Mouse (Mus musculus): Measurements from ENCODE around the gene Elovl5.

Elovl5 gene

DNA sequence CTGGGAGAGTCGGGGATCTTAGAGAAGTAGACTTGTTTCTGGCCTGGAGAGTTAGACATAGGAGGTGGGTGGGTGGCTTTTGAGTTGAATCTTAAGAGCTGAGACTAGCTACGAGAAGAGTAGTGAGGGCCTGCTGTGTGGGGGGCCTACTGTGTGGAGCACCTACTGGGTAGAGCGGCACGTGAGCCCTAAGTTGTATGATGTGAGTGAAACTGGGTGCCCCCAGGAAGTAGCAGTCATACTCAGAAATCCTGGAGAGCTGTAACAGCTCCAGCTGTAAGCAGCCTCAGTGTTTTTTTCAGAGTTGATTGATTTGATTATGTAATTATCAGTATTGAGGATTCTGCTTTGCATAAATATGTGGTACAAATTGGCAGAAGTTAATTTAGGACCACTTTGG, 11.6 kb downstream of the Elovl5 start:
- DNase-seq (ENCODE audit: low read depth, low spot score), result no peak

DNA sequence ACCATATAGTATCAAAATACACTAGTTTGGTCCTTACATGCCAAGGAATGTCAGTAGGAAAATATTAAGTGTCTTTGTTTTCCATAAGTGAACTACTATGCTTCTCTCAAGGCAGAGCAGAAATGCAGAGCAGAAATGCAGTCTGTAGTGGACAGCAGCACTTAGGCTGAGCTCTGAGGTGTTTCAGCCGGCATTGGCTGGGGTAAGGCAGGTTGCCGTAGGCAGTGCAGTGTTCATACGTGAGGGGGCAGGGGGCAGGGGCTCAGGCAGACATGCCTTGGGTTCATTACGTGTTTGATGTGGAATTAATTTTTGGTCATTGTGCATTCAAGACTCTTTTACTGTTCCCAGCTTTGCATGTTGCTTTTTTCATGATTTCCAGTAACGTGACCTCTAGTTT, 12.1 kb downstream of the Elovl5 start:
- no peak for DNase-seq (ENCODE audit: low read depth, low spot score)

GRCm38 (mm10) chr9:77930036-77930859, 13.1 kb downstream of the Elovl5 start:
- DNase-seq (ENCODE audit: low read depth, low spot score), result no peak

DNA sequence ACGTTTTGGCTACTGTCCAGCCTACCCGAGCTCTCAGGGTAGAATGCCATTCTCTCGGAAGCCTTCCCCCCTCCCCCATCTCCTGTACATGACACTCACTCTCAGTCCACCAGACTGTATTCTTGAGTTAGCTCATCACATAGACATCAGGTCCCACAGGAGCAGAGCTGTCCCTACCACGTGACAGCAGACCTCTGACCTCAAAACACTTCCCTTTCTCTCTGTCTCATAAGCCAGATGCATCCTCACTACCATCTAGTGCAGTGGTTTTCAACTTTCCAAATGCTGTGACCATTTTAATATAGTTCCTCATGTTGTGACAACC, 13.7 kb downstream of the Elovl5 start:
- no peak for DNase-seq (ENCODE audit: low read depth, low spot score)

DNA sequence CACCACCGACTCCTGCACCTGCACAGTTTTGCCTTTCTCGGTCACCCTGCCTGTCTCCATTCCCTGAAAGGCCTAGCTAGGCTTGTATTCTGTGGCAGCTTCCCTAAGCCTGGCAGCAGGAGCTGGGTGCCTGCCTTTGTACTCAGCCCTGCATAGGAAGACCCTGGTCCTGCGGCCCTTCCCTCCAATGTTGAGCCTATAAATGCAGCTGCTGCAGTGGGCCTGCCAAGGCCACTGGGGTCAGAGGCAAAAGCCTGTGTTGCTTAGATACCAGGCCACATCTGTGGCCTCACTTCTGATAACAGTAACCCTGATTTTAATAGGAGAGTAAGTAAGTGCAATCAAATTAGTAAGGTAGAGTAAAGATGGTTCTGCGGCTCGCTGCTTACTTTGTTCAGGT, 14.6 kb downstream of the Elovl5 start:
- no peak for DNase-seq (ENCODE audit: low read depth, low spot score)

- no peak for DNase-seq (ENCODE audit: low read depth, low spot score)
Observed at GRCm38 (mm10) chr9:77935818-77936611, 18.9 kb downstream of the Elovl5 start.

DNA sequence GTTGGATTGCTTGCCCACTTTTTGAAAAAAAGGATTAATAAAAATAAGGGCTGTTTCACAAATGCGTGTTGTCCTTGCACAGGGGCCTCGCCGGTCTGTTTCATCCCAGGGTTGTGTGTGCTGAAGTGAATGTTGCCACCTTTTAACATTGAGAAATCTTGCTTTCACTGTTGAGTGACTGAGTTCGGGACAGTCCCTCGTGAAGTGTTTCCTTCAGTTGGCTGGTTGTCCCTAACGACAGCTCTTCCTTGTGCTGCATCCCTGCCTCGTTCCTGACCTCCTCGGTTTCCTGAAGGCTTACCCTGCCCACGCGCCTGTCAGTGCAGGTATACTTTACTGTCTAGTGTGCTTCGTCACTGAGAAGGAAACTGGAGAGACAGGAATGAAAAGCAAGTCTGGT, 20.7 kb downstream of the Elovl5 start:
- no peak for DNase-seq (ENCODE audit: low read depth, low spot score)

GRCm38 (mm10) chr9:77938761-77939553, 21.8 kb downstream of the Elovl5 start:
- no peak for DNase-seq (ENCODE audit: low read depth, low spot score)

DNA sequence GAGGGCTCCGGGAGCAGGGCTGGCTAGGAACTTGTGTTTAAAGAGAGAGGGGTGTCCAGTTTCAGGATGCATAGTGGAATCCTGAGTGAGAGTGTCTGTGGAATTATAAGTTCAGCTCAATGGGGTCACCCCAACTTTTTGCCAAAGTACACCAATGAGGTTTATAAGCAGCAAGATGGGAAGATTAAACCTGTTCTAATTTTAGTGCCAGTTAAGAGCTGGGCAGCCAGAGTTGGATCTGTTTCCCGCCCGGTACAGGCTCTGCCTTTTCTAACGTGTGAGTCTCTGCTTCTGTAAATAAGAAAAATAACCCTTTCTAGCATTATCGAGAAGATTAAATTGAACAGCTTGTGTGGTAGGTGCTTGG, 22.4 kb downstream of the Elovl5 start:
- no peak for DNase-seq (ENCODE audit: low read depth, low spot score)

GRCm38 (mm10) chr9:77941058-77941457, 23.9 kb downstream of the Elovl5 start:
- no peak for DNase-seq (ENCODE audit: low read depth, low spot score)

DNA sequence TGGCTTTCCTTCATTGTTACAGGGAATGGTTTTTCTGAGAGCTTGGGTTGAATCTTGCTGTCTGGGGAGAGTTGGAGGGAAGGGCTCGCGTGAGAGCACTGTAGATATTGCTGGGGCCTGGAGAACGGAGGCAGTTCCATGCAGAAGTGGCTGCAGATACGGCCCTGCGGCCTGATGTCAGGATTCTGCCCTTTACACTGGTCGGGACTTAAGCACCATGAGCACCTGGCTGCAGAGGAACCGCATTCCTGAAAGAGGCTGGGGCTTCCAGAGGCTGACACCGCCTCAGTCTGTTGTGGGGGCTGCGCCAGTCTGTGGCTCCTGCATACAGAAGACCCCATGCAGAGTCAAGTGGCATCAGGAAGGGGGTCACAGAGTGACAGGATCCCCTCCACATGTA, 24.7 kb downstream of the Elovl5 start:
- DNase-seq (ENCODE audit: low read depth, low spot score), result no peak

- DNase-seq (ENCODE audit: low read depth, low spot score), result no peak
Observed at GRCm38 (mm10) chr9:77942411-77942810, 25.2 kb downstream of the Elovl5 start.

GRCm38 (mm10) chr9:77943316-77943715, 26.2 kb downstream of the Elovl5 start:
- no peak for DNase-seq (ENCODE audit: low read depth, low spot score)

DNA sequence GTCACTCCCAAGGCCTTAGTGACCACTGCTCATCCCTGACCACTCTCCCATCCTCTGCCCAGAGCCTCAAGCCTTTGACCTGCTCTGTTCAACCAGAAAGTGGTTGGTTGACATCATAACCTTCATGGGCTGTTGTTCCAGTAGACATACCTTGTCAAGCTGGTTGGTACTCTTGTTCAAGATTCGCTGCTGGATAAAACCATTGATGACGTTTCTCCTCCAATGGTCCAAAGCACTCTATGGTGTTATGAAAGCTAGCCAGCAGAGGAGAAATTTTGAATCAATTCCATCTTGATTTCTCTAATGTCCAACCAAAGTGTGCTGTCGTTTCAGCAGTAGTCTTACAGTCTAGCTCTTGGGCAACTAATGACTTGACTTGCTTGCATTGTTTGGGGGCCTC, 27.0 kb downstream of the Elovl5 start:
- no peak for DNase-seq (ENCODE audit: low read depth, low spot score)

DNA sequence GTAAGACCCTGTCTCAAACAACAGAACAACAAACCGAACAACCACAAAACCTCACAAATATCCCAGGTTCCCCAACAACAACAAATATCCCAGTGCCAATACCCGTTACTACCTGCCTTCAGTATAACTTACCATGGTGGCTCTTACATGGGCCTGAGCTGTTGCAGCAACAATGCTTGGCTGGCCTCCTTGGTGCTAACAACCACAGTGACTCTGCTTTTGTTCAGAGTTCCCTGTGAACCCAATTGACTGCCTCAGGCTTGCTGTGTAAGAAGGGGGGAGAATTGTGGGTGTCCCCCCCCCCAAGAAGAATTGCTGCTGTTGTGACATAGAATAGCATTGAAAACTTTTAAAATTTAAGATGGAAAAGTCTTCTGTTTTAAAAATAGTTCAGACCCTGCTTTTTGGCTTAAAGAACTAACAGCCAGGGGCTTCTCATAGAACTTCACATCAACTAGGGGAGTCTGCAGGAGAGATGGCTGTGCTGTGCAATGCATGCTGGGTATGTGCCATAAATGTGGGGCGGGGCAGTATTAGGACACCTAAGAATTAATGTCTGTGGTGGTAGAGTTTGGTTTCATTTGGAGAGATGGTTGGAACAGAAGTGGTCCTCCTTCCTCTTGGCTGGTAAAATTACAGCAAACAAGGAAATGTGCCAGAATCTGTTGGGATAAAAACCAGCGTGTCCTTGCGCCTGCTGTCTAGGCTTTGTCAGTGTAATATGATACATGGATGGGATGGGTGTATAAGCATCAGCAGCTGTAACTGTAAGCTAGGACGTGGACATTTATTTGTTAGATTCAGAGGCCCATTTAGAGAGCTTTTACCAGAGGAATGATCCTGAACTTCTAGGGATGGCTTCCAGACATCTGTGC, 28.9 kb downstream of the Elovl5 start:
- no peak for DNase-seq (ENCODE audit: low read depth, low spot score)

- no peak for DNase-seq (ENCODE audit: low read depth, low spot score)
Observed at GRCm38 (mm10) chr9:77948214-77948613, 31.1 kb downstream of the Elovl5 start.

DNA sequence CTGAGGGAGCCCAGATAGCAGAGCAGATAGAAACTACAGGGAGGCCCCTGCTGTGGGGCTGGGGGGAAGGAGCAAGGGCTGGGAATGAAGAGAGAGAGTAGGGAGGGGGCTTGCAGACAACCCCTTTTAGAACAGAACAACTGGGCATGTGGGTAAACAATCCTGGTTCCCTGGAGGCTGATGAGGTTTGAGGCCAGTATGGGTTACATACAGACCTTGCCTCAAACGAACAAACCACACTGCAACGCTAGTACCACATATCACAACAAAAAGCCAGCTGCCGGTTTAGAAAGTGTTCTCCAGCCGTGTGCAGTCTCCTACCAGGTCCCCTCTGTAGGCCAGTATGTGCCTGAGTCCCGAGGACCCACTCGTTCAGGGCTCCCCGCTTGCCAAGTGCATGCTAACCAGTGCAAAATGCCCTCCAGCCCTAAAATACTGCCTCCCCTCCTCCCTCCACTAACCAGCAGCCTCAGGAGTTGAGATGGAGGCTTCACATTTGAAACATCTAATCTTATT, 32.6 kb downstream of the Elovl5 start:
- no peak for DNase-seq (ENCODE audit: low read depth, low spot score)

DNA sequence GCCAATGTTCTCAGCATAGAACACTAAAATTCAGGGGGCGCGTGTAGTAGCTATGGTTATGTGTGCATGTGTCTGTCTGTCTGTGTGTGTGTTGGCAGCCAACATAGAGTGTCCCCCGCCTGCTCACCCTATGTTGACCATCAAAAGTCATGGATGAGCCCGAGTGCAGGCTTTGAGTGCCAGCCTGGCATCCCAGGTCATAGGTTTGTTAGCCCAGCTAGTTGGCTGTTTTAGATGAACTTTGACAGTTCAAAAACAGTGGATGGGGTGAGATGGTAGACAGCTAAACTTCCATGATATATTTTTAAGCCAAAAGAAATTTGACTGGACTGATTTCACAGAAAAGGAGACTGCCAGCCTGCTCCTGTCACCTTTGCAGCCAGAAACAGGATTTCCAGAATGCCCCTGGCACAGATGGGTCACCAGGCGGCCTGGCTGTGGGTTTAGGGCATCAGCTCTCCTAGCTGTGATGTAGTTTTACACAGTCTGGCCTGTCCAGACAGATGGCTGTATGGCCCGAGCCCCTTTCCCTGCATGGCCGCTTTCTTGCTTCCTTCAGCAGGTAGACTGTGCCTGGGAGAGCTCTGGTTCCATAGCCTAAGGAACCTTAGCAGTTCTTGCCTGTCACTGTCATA, 33.8 kb downstream of the Elovl5 start:
- no peak for DNase-seq (ENCODE audit: low read depth, low spot score)

DNA sequence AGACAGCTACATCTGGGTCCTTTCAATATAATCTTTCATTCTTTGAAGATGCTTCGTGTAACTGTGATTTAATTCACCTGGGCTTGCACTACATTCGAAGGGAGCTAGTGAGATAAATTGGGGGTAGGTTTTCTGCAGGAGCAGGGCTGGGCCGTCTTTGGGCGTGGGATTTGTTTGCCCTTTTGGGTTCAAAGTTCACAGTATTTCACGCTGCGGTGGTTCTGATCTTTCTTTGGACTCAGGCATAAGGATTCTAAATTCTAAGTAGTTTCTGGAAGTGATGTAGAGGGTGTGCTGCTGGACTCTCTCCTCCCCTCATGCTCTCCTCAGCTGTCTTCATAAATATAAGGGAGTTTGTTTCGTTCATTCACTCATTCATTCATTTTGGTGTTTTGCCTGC, 34.8 kb downstream of the Elovl5 start:
- no peak for DNase-seq (ENCODE audit: low read depth, low spot score)

- no peak for DNase-seq (ENCODE audit: low read depth, low spot score)
Observed at GRCm38 (mm10) chr9:77953053-77953452, 35.9 kb downstream of the Elovl5 start.

DNA sequence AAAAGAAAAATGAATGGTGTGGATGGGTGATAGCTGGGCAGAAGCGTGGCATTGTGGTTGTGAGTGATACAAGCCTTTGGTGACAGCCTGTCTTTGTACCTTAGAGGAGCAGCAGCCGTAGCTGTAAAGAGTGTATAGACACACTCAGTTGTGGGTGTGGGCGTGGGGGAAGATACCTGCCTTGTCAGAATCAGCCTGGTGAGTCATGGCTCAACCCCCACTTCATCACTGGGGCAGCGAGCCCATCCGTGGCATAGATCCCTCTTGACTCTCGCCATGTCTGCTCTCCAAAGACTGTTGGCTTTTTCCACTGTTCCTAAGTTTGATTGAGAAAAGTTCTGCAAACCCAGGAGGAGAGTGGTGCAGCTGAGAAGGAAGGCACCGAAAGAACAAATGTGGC, 37.3 kb downstream of the Elovl5 start:
- no peak for DNase-seq (ENCODE audit: low read depth, low spot score)

Measured in WW6 (cell line).